ENCODE assay signal across 10 mouse cellular contexts in the genomic region with DNA sequence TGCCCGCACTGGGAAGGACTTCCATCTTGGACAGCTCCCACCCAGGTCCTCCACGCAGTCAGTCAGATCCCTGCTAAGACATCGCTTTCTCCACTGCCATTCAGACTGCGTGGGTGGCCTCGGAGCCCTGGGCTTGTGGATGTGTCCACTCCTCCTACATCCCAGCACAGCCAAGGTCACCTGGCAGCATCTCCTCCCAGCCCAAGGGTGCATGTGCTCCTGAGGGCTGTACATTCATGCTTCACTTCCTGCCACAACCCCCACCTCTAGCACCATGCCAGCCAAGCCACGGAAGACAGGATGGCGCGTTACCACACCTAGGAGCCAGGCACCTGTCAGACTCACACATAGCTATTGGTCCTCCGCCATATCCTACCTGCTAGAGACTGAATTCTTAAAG. TPM values are rescaled to one million over a fixed set of nuclear protein-coding genes. Genes with fewer than 3 reads are reported as not detected.
A peak's percentile ranks its signal among the peaks of the same experiment; 100 is the strongest.
DNase-seq lines count a peak whose midpoint lies in the region; ATAC-seq and TF ChIP-seq lines count a peak whose summit lies in the region.
"Had no signal": no experiment of that assay in that cellular context is flagged by ENCODE, and none has a peak within 500 bp of the region (broad histone marks: within the 10 kb centered on the region; RNA-seq: fewer than 3 reads in every experiment).

No protein-coding gene starts in this region.

- DNase-seq in liver, embryonic 13.5 days, result no peak
- no peak for DNase-seq in liver, postnatal 0 days
- peak; percentile 65 for DNase-seq in adrenal gland, adult 2 months
- DNase-seq in thymus, postnatal 36 days, result peak; percentile 56 to 76
- no peak for DNase-seq in left cerebral cortex, adult 11 months (ENCODE audit: low spot score)
- DNase-seq in cerebellum, adult 2 months, result no peak
- DNase-seq: lung, postnatal 14 days had no signal

- 85% methylated on average over 9 of the region's 9 CpGs for WGBS in liver, embryonic 13.5 days (ENCODE audit: insufficient replicate concordance)
- 79% methylated on average over 9 of the region's 9 CpGs for WGBS in liver, postnatal 0 days (ENCODE audit: insufficient replicate concordance)
- 30% methylated on average over 9 of the region's 9 CpGs for WGBS in cerebellum, adult 2 months

- TF ChIP-seq EP300 in liver, postnatal 0 days (IDR thresholded peaks at IDR 0.05; ENCODE audit: low read depth), result no peak

- no peak for TF ChIP-seq CTCF in liver, postnatal 0 days (IDR thresholded peaks at IDR 0.05; ENCODE audit: low read depth)
- no peak for TF ChIP-seq CTCF in cerebellum, adult 2 months (IDR thresholded peaks at IDR 0.05; ENCODE audit: borderline replicate concordance, insufficient read depth, low read depth, low read length)

- no peak for TF ChIP-seq POLR2A in cerebellum, adult 2 months (IDR thresholded peaks at IDR 0.05; ENCODE audit: borderline replicate concordance, insufficient read depth, low read length)

- ATAC-seq in liver, embryonic 13.5 days (ENCODE audit: low read depth), result no peak
- no peak for ATAC-seq in liver, postnatal 0 days
- ATAC-seq in inflammation-experienced regulatory T-cells, adult 6 months, result peak; percentile 82
- ATAC-seq: midbrain, embryonic 15.5 days had no signal

- peaks cover 91% of the 10 kb centered on the region for H3K4me1 ChIP-seq in liver, embryonic 13.5 days (replicated peaks)
- H3K4me1 ChIP-seq in liver, postnatal 0 days (ENCODE audit: insufficient read depth), result peaks cover 20% of the 10 kb centered on the region
- peaks cover 4% of the 10 kb centered on the region; the same call in 1 of the 2 replicates for H3K4me1 ChIP-seq in cerebellum, adult 2 months (ENCODE audit: control insufficient read depth, insufficient read depth, low read length)

- H3K27me3 ChIP-seq in liver, embryonic 13.5 days, result no peaks in the 10 kb centered on the region
- no peaks in the 10 kb centered on the region for H3K27me3 ChIP-seq in liver, postnatal 0 days (ENCODE audit: insufficient read depth, low read length)
- H3K27me3 ChIP-seq in cerebellum, adult 2 months (ENCODE audit: control insufficient read depth, insufficient read depth, low read length), result no peaks in the 10 kb centered on the region
- H3K27me3 ChIP-seq: midbrain, embryonic 15.5 days had no signal

- no peaks in the 10 kb centered on the region for H3K9me3 ChIP-seq in liver, embryonic 13.5 days (replicated peaks)
- H3K9me3 ChIP-seq in liver, postnatal 0 days (ENCODE audit: low read length), result no peaks in the 10 kb centered on the region
- H3K9me3 ChIP-seq: midbrain, embryonic 15.5 days had no signal

- H3K4me2 ChIP-seq in liver, embryonic 13.5 days, result no peak overlapping the region
- no peak overlapping the region for H3K4me2 ChIP-seq in liver, postnatal 0 days (ENCODE audit: low read depth, low read length)
- H3K4me2 ChIP-seq: hindbrain, embryonic 14.5 days; midbrain, embryonic 15.5 days had no signal

- H3K9ac ChIP-seq in liver, embryonic 13.5 days, result no peak overlapping the region
- H3K9ac ChIP-seq in liver, postnatal 0 days (replicated peaks), result no peak overlapping the region
- H3K9ac ChIP-seq: hindbrain, embryonic 14.5 days; midbrain, embryonic 15.5 days had no signal

- H3K36me3 ChIP-seq in liver, embryonic 13.5 days, result peaks cover 16% of the 10 kb centered on the region
- no peaks in the 10 kb centered on the region for H3K36me3 ChIP-seq in liver, postnatal 0 days (replicated peaks; ENCODE audit: insufficient read depth, low read length)
- H3K36me3 ChIP-seq: midbrain, embryonic 15.5 days had no signal

- no peak overlapping the region for H3K4me3 ChIP-seq in liver, embryonic 13.5 days (replicated peaks)
- no peak overlapping the region for H3K4me3 ChIP-seq in liver, postnatal 0 days (ENCODE audit: low read depth, low read length)
- no peak overlapping the region for H3K4me3 ChIP-seq in cerebellum, adult 2 months (replicated peaks; ENCODE audit: insufficient read depth, low read depth, low read length)
- H3K4me3 ChIP-seq: midbrain, embryonic 15.5 days had no signal

- 0 out of 2 replicates have a peak overlapping the region, but pooled peaks have one; percentile 29 for H3K27ac ChIP-seq in liver, embryonic 13.5 days
- H3K27ac ChIP-seq in liver, postnatal 0 days (ENCODE audit: low read depth), result no peak overlapping the region
- H3K27ac ChIP-seq in cerebellum, adult 2 months (ENCODE audit: insufficient read depth, low read length), result no peak overlapping the region
- H3K27ac ChIP-seq: hindbrain, embryonic 14.5 days; midbrain, embryonic 15.5 days had no signal

RNA-seq across cellular contexts. Expression of a gene that starts 27.8 kb away (rescaled TPM):
- polyA plus RNA-seq in liver, embryonic 13.5 days (2015; fragmentation: Nextera tagmentation; extraction: Ambion mirVana), result 23.6 and 27.5 TPM in 2 replicates
- 6.5 and 8.2 TPM in 2 replicates for polyA plus RNA-seq in liver, postnatal 0 days (2015; fragmentation: Nextera tagmentation; extraction: Ambion mirVana)
- 10 to 100 TPM; 50.2 to 54.5 TPM for total RNA-seq in adrenal gland, adult 2 months (2021)
- polyA plus RNA-seq in adrenal gland, adult 2 months (2012; rRNA removed), result 23.7 and 33.8 TPM in 2 replicates
- polyA plus RNA-seq in inflammation-experienced regulatory T-cells, adult 6 months (2017; shearing (Covaris generic)), result 1 to 10 TPM; 2.8 to 5.2 (median 4.6) TPM
- 9.9 and 11.2 TPM in 2 replicates for polyA plus RNA-seq in cerebellum, adult 2 months (2012; rRNA removed)

Comparison
In these comparisons a context has a peak if more than half of its experiments do, and no peak if none do; other contexts are left out.
1. DNase-seq: peak in adrenal gland, adult 2 months (single experiment) and thymus, postnatal 36 days (2 of 2); none in liver, embryonic 13.5 days (single experiment), liver, postnatal 0 days (single experiment), left cerebral cortex, adult 11 months (single experiment) and cerebellum, adult 2 months (0 of 2).